Mouse (Mus musculus): Measurements from ENCODE around the gene Scn9a. TPM values are rescaled to one million over a fixed set of nuclear protein-coding genes. Genes with fewer than 3 reads are reported as not detected.

Gene Scn9a
- polyA plus RNA-seq, 1 experiment from 2014 or later: not detected

Other genes with a start within 250 kb of the Scn9a start
- 0.10 and 0.33 TPM in 2 replicates for gene Scn1a, start 194.1 kb downstream of the Scn9a start, polyA plus RNA-seq (2014; fragmentation: Nextera tagmentation; extraction: Ambion mirVana)
- gene Scn7a, start 150.0 kb upstream of the Scn9a start, polyA plus RNA-seq (2014; fragmentation: Nextera tagmentation; extraction: Ambion mirVana): 0.04 and 0.08 TPM in 2 replicates